Mouse (Mus musculus): Measurements from ENCODE around the gene Snx14.

The Snx14 gene

GRCm38 (mm10) chr9:88380542-88380941, 58.2 kb downstream of the Snx14 start:
- no peak for DNase-seq (ENCODE audit: low spot score)

GRCm38 (mm10) chr9:88380076-88380475, 58.7 kb downstream of the Snx14 start:
- DNase-seq (ENCODE audit: low spot score): no peak

DNA sequence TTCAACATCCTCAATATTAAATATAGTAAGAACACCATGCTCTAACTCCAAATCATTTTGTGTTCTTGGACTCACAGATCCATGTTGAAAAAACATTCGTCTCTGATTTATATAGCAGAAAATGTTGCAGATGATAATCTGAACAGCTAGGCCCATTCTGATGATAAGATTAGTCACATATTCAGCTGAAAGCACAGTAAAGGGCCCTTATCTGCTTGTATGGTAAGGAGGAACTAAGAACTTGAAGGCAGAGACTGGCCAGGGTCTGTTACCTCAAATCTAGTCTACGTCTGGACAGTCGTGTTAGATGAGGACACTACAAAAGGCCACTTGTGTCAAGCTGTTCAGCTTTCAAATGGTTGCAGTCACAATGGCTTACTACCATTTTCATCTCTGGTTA, 59.7 kb downstream of the Snx14 start:
- no peak for DNase-seq (ENCODE audit: low spot score)

GRCm38 (mm10) chr9:88377483-88377882, 61.3 kb downstream of the Snx14 start:
- DNase-seq (ENCODE audit: low spot score): no peak

DNA sequence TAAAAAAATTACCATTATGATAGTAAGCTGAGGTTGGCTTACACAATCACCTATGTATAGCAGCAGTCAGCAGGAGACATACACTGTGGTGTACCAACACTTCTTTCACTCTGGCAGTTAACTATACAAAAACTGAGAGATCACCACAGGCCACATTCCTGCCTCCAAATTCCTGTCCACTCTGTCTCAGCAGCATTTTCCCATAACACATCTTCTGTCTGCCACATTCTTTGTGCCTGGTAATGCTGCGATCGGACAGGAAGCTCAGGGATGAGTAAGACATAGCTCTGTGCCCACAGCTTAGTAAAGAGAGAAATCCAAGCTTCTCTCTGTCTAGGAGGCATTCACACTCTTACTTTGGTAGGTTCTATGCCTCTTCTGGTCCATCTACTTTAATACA, 65.8 kb downstream of the Snx14 start:
- DNase-seq (ENCODE audit: low spot score): no peak

- DNase-seq (ENCODE audit: low spot score): no peak
Measured at GRCm38 (mm10) chr9:88371201-88371600, 67.6 kb downstream of the Snx14 start.

DNA sequence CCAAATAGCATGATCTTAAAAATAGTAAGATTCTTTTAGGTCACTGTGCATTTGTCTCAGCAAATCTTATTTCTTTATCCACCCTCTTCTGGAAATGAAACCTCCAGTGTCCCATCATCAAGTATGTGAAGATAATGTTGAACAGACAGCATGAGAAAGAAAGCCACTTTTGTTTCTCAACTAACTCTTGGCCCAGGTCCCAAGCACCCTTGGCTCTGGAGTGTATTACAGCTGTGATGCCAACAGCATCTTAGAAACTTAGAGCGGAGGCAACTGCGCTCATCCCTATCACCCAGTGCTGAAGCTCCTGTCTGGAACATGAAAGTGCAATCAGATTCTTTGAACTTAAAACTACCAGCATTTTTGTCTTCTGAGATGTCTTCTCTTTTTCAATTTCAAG, 69.1 kb downstream of the Snx14 start:
- no peak for DNase-seq (ENCODE audit: low spot score)

GRCm38 (mm10) chr9:88368476-88368875, 70.3 kb downstream of the Snx14 start:
- no peak for DNase-seq (ENCODE audit: low spot score)

DNA sequence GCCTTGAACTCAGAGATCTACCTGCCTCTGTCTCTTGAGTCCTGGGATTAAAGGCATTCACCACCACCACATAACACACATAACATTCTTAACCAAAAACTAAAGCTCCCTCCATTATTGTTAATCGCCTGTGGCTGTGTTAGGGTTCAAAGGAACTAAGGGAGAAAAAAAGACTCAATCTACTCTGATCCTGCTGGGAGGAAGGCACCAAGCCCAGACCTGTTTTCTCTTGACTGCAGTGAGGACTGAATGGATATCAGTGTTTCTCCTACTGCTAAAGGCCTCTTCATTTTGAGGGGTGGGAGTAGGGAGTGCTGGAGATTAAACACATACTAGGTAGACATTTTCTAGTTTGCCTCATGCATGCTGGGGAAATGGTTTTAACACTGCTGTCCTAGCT, 71.0 kb downstream of the Snx14 start:
- no peak for DNase-seq (ENCODE audit: low spot score)

GRCm38 (mm10) chr9:88367322-88367721, 71.4 kb downstream of the Snx14 start:
- DNase-seq (ENCODE audit: low spot score): no peak

DNA sequence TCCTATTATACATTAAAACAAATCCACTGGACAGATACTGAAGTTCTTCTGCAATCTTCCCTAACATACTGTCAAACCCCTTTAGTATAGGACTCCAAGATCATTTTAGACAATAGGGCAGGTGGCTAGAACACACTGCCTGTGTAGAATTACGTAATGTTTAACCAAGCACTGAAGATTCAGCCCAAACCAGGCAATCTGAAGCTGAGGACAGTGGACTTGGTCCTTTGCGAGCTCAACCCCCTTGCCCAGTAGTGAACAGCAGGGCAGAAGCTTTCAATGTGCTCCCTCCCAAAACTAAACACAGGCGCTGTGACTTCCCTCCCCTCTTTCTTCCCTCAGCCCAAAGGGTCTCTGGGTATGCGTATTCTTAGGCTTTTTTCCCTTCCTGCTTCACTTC, 71.9 kb downstream of the Snx14 start:
- DNase-seq (ENCODE audit: low spot score): no peak

DNA sequence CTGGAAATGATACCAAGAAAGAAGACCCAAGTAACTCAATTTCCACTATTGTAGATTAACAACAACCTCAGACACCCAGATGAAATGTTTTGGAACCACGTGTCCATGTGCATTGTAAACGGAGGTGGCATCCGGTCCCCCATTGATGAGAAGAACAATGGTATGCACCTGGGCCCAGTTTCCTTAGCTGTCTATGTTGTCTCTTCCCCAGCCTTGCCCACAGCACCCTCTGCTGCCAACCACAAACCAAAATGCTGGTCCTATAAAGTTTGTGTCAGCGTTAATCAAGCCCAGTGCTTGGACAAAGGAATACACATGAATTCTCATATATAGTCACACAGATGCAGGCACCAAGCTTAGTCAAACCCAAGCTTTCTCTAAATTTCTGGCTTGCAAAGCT, 72.5 kb downstream of the Snx14 start:
- no peak for DNase-seq (ENCODE audit: low spot score)

DNA sequence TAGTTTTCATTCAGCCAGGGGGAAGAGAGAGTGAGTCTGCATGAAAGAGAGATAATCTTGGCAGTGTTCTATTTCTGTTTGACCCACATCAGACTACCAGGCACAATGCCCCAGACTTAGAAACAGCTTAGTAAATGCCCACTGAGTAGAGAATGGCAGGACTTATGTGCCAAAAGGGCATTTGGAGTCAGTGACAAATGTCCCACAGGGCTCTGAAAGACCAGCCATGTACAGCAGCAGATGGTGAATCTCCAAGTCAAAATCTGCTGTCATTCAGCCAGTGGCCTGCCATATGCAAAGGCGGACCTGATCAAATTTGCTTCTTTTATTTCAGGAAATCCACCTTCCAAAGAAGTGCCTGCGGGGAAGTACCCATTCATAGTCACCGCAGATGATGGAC, 75.7 kb downstream of the Snx14 start:
- no peak for DNase-seq (ENCODE audit: low spot score)

GRCm38 (mm10) chr9:88362055-88362850, 76.5 kb downstream of the Snx14 start:
- no peak for DNase-seq (ENCODE audit: low spot score)

GRCm38 (mm10) chr9:88361211-88361909, 77.4 kb downstream of the Snx14 start:
- DNase-seq (ENCODE audit: low spot score): no peak

DNA sequence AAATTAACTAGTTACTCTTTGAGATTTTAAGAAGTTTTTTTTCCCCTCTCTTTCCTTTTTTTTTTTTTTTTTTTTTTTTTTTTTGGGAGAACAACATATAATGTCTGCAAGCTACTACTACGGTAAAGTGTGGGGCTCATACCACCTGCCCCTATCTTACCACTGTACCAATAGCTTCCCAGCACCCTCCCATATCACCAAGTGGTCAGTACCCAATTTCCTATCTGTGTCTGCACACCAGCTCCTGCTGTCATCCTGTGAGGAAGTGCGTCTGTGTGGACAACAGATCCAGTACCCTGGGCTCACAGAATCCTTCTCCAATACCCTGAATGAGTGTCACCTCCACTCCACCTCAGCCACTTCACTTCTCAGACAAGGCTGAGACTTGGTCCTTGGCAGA, 79.6 kb downstream of the Snx14 start:
- no peak for DNase-seq (ENCODE audit: low spot score)

- no peak for DNase-seq (ENCODE audit: low spot score)
Measured at GRCm38 (mm10) chr9:88357173-88357572, 81.6 kb downstream of the Snx14 start.

GRCm38 (mm10) chr9:88353459-88353858, 85.3 kb downstream of the Snx14 start:
- DNase-seq (ENCODE audit: low spot score): no peak

GRCm38 (mm10) chr9:88352741-88353140, 86.0 kb downstream of the Snx14 start:
- no peak for DNase-seq (ENCODE audit: low spot score)

- DNase-seq (ENCODE audit: low spot score): no peak
Measured at GRCm38 (mm10) chr9:88351163-88351562, 87.6 kb downstream of the Snx14 start.

DNA sequence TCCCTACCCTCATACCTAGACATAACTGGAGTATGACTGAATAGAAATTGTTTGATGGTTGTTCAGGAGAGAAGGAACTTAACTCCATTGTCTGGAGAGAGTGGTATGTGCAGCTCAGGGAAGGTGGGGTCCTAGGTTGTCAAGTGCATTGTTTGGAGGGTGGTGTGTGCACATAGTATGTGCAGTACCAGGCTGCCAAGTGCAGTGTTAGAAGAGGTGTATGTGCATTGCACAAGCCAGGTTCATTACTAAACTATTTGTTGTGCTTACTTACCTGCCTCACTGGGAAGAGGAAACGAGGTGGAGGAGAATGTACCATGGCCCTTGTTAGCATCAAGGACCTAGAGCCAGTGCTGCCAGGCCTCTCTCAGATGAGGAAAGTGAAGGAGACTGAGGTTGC, 88.4 kb downstream of the Snx14 start:
- no peak for DNase-seq (ENCODE audit: low spot score)

GRCm38 (mm10) chr9:88348623-88349022, 90.1 kb downstream of the Snx14 start:
- DNase-seq (ENCODE audit: low spot score): no peak

GRCm38 (mm10) chr9:88346857-88347256, 91.9 kb downstream of the Snx14 start:
- no peak for DNase-seq (ENCODE audit: low spot score)

GRCm38 (mm10) chr9:88344424-88344823, 94.3 kb downstream of the Snx14 start:
- no peak for DNase-seq (ENCODE audit: low spot score)
